Mouse (Mus musculus) gastrocnemius, adult 2 months (tissue): ENCODE data around the gene Khdc4. TPM values are rescaled to one million over a fixed set of nuclear protein-coding genes. Genes with fewer than 3 reads are reported as not detected.

Source experiments
- DNase-seq: peaks from one replicate; pipeline ENCODE4 v3.0.0; 2022
- H3K27ac ChIP-seq: fragments of 200-600 bp; 2 replicates; pipeline ENCODE4 v1.8.1; 2022; ENCODE audit warnings: mild to moderate bottlenecking
- H3K4me3 ChIP-seq: fragments of 200-600 bp; 2 replicates; pipeline ENCODE4 v1.8.1; 2022; ENCODE audit warnings: mild to moderate bottlenecking, moderate library complexity
- CTCF ChIP-seq: fragments of 200-600 bp; IDR thresholded peaks from 2 replicates; pipeline ENCODE4 v1.8.1; 2022; ENCODE audit warnings: antibody characterized with exemption, mild to moderate bottlenecking, moderate library complexity
- intact Hi-C: fragments of 180-260 bp; cut with DNase I; formaldehyde crosslinking; loops from one replicate; pipeline ENCODE4 v1.15.1; 2025
- long read RNA-seq, 2 experiments: library from polyadenylated mRNA; stranded (forward); transcript quantifications; one replicate each; pipeline ENCODE4 v2.0.0; 2021
- total RNA-seq, 2 experiments: library from RNA; stranded (reverse); gene quantifications; 2 replicates each; pipeline ENCODE4 v1.2.3; 2021

Khdc4 gene
- 10 to 100 TPM; 24.0 TPM for total RNA-seq
- long read RNA-seq, experiment 1, transcript Khdc4-201 (14 exons, 2,981 nt) = major isoform, 15 of 29 reads
- long read RNA-seq, experiment 1, transcript Khdc4-203 (14 exons, 2,567 nt) = minor isoform, 6 of 29 reads
- long read RNA-seq, experiment 1, partial matches to known transcripts = 3 of 29 reads
- long read RNA-seq, experiment 1, other reads (novel, unspliced or antisense) = 4 of 29 reads
- long read RNA-seq, experiment 2, transcript Khdc4-201 (14 exons, 2,981 nt) = major isoform, 7 of 27 reads
- long read RNA-seq, experiment 2, transcript Khdc4-203 (14 exons, 2,567 nt) = minor isoform, 5 of 27 reads
- long read RNA-seq, experiment 2, transcript Khdc4-206 (13 exons, 3,636 nt) = minor isoform, 5 of 27 reads
- long read RNA-seq, experiment 2, partial matches to known transcripts = 4 of 27 reads
- long read RNA-seq, experiment 2, other reads (novel, unspliced or antisense) = 6 of 27 reads

- intact Hi-C loops = loop anchor here (5.0 kb wide), 1 partner anchor 32 kb away; the partner anchor contains the start of gene Rit1
- H3K27ac ChIP-seq = peak within 1 kb of the TSS; percentile 94
- H3K4me3 ChIP-seq = peak within 1 kb of the TSS; percentile 100
- no peak for TF ChIP-seq CTCF
- DNase-seq = peak; percentile 98
Observed at GRCm38 (mm10) chr3:88684980-88685941, at the start of gene Khdc4. Gene Khdc4 (plus strand): TSS chr3:88685803.

DNA sequence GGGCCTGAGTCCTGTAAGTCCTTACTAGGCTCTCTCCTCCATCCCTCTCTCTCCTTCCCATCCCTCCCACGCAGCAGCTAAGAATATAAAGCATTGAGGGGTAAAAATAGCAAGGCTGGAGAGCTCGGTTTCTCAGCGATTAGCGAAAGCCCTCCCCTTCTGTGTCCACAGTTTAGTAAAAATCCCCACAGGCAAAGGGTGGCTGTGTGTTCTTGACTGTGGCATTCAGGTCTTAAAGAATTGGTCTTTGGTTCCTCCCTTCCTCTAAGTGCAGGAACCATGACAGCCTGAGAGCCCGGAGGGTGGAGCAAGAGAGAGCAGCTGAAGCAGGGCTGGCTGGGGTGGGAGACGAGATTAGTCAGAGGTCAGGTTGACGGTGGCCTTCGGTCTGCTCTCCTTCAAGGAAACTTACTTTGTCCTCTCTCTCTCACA, 49.0 kb upstream of the Khdc4 start:
- H3K27ac ChIP-seq = peak overlapping the region; percentile 53; the same call in 1 of the 2 replicates
- no peak for DNase-seq
- no peak overlapping the region for H3K4me3 ChIP-seq
- intact Hi-C loops = no loop called here
- TF ChIP-seq CTCF = no peak

DNA sequence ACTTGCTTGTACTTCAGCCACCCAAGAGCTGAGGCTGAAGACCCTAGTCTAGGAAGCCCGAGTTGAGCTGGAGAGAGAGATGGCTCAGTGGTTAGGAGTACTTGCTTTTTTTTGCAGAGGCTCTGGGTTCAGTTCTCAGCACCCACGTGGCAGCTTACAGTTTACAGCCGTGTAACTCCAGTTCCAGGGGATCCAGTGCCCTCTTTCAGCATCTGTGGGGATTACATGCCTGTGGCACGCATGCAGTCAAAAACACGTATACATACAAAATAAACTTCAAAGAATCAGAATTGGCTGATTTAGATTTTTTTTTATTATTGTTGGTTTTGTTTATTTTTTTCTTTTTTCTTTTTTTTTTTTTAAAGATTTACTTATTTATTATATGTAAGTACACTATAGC, 48.5 kb upstream of the Khdc4 start:
- peak overlapping the region; percentile 53; the same call in 1 of the 2 replicates for H3K27ac ChIP-seq
- intact Hi-C loops = no loop called here
- DNase-seq = no peak
- TF ChIP-seq CTCF = peak; percentile 22; the same call in 1 of the 2 replicates
- no peak overlapping the region for H3K4me3 ChIP-seq

DNA sequence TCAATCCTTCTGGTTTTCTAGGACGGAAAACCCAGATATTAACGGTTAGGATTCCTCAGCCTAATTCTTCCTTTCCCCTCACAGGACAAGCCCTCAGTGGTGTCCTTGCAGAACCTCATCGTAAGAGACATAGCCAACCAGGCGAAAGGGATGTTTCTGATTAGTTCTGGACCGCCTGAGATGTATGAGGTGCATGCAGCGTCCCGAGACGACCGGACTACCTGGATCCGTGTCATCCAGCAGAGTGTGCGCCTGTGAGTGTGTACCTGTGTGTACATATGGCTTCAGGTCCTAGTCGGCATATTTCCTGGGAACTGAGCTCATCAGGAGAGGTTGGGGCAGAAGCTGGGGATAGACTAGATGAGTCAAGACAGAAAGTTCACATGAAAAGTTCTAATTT, 46.4 kb upstream of the Khdc4 start:
- TF ChIP-seq CTCF = no peak
- Histone ChIP-seq H3K27ac (no peak overlapping the region), H3K4me3 (no peak overlapping the region)
- intact Hi-C loops = no loop called here
- DNase-seq = no peak

GRCm38 (mm10) chr3:88640676-88641075, 44.9 kb upstream of the Khdc4 start:
- no peak overlapping the region for H3K4me3 ChIP-seq
- intact Hi-C loops = loop anchor here (1.0 kb wide), 1 partner anchor 33 kb away; no protein-coding TSS in a partner anchor
- peak; percentile 65 for TF ChIP-seq CTCF
- DNase-seq = peak; percentile 61
- H3K27ac ChIP-seq = no peak overlapping the region

DNA sequence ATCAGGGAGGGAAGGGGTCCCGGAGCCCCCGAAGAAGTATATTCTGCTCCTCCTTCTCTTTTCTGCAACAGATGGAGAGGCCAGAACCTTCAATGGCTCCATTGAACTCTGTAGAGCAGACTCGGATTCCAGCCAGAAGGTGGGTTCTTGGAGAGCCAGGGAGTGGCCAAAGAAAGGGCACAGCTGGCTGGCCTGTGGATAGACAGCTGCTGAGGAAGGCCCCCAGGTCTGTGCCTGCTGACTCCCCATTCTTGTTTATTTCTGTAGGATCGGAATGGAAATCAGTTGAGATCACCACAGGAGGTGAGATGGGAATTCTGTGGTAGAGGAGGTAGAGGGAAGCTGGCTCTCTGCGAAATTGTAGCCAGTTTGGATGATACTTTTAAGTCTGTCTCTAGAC, 42.5 kb upstream of the Khdc4 start:
- DNase-seq = no peak
- H3K27ac ChIP-seq = no peak overlapping the region
- TF ChIP-seq CTCF = no peak
- intact Hi-C loops = no loop called here
- no peak overlapping the region for H3K4me3 ChIP-seq

DNA sequence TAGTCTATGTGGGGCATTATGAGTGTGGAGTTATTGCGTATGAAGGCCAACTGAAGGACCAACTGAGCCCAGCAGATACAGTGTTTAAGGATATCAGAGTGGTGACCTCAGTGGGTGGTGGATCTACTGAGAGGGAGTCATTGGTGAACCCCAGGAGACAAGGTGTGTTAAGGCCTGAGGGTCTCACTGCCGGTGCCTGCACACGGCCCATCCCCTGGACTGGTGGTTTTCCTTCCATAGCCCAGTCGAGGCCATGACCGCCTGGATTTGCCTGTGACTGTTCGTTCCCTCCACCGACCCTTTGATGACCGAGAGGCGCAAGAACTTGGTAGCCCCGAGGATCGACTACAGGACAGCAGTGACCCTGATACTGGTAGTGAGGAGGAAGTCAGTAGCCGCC, 39.7 kb upstream of the Khdc4 start:
- peak; percentile 14 for DNase-seq
- H3K4me3 ChIP-seq = no peak overlapping the region
- H3K27ac ChIP-seq = no peak overlapping the region
- no peak for TF ChIP-seq CTCF
- intact Hi-C loops = no loop called here

GRCm38 (mm10) chr3:88646426-88646995, 39.1 kb upstream of the Khdc4 start:
- TF ChIP-seq CTCF = no peak
- no peak overlapping the region for H3K4me3 ChIP-seq
- intact Hi-C loops = no loop called here
- DNase-seq = peak; percentile 13
- no peak overlapping the region for H3K27ac ChIP-seq

- H3K27ac ChIP-seq = no peak overlapping the region
- no peak overlapping the region for H3K4me3 ChIP-seq
- no peak for TF ChIP-seq CTCF
- intact Hi-C loops = no loop called here
- peak; percentile 11 for DNase-seq
Observed at GRCm38 (mm10) chr3:88647076-88647475, 38.5 kb upstream of the Khdc4 start.

DNA sequence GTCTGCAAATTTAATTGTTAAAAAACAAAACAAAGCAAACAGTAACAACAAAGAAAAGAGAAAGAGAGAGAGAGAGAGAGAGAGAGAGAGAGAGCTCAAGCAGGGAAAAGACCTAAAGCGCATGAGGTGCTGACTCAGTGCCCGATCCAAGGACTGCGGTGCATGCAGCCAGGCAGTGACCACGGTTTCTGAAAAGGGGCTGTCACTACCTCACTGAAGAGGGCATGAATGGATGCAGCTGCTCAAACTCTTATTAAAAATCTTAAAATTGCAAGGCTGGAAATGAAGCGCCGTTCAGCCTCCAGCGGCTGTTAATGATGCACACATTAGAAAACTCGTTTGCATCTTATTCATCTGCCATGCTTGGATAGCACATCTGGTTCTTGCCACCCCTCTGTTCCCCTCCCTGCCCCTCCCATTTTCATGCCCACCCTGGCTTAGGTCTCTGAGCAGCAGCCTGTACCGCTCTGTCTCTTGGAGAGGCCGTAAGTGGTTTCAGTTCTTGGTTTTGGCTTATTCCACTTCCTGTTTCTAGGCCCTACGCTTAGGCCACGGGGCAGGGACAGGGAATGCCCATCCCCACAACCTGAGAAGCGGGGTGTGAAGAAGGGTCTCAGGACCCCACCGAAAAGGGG, 37.7 kb upstream of the Khdc4 start:
- intact Hi-C loops = no loop called here
- no peak for TF ChIP-seq CTCF
- Histone ChIP-seq H3K4me3 (no peak overlapping the region), H3K27ac (no peak overlapping the region)
- peak; percentile 13 for DNase-seq

GRCm38 (mm10) chr3:88648452-88649168, 37.0 kb upstream of the Khdc4 start:
- H3K4me3 ChIP-seq = no peak overlapping the region
- no peak for TF ChIP-seq CTCF
- intact Hi-C loops = no loop called here

GRCm38 (mm10) chr3:88649186-88649585, 36.4 kb upstream of the Khdc4 start:
- intact Hi-C loops = no loop called here
- Histone ChIP-seq H3K27ac (no peak overlapping the region), H3K4me3 (no peak overlapping the region)
- DNase-seq = peak; percentile 12
- no peak for TF ChIP-seq CTCF

More at GRCm38 (mm10) chr3:88648452-88649168, 37.0 kb upstream of the Khdc4 start:
- DNase-seq = peak; percentile 13
- H3K27ac ChIP-seq = no peak overlapping the region
